Mouse (Mus musculus) common myeloid progenitor, adult 5-6 weeks (primary cell): ENCODE data around the gene Slc43a2. TPM values are rescaled to one million over a fixed set of nuclear protein-coding genes. Genes with fewer than 3 reads are reported as not detected.

Source experiments
- ATAC-seq: replicated peaks from 2 replicates; pipeline ENCODE4 v1.8.0; 2016; ENCODE audit warnings: low read depth, mild to moderate bottlenecking, moderate TSS enrichment, inconsistent platforms; ENCODE audit not compliant: poor library complexity, severe bottlenecking
- total RNA-seq: library from RNA; stranded (forward); fragments of 200-1000, 187-1606 nt; gene quantifications from 2 replicates; pipeline ENCODE4 v1.2.3, GENCODE M21; 2017

The Slc43a2 gene
- 6.1 and 14.4 TPM in 2 replicates for total RNA-seq

GRCm38 (mm10) chr11:75531469-75532242 is at the start of gene Slc43a2:
Gene Slc43a2, plus strand, starts transcription at chr11:75531694.
- ATAC-seq: peak; percentile 66

- ATAC-seq: no peak
These were observed 45.3 kb upstream of the Slc43a2 start for GRCm38 (mm10) chr11:75486192-75486591.

GRCm38 (mm10) chr11:75486601-75487285 is 44.8 kb upstream of the Slc43a2 start, which contains the start of gene Prpf8:
Gene Prpf8, plus strand, starts transcription at chr11:75486816.
- peak; percentile 100 for ATAC-seq

- no peak for ATAC-seq
These were observed 44.0 kb upstream of the Slc43a2 start for GRCm38 (mm10) chr11:75487496-75487895.

GRCm38 (mm10) chr11:75494296-75495049 is 37.0 kb upstream of the Slc43a2 start:
- ATAC-seq: no peak

- no peak for ATAC-seq
These were observed 33.4 kb upstream of the Slc43a2 start for GRCm38 (mm10) chr11:75498126-75498525.

- ATAC-seq: no peak
These were observed 23.3 kb upstream of the Slc43a2 start for GRCm38 (mm10) chr11:75508162-75508561.

- no peak for ATAC-seq
These were observed 22.6 kb upstream of the Slc43a2 start for GRCm38 (mm10) chr11:75508904-75509303.

- peak; percentile 45 for ATAC-seq
These were observed 21.5 kb upstream of the Slc43a2 start, which contains the start of gene Rilp for GRCm38 (mm10) chr11:75509741-75510626. Gene Rilp, plus strand, starts transcription at chr11:75510094.

- peak; percentile 84 for ATAC-seq
These were observed 20.9 kb upstream of the Slc43a2 start for GRCm38 (mm10) chr11:75510627-75510993.

GRCm38 (mm10) chr11:75511213-75511612 is 20.3 kb upstream of the Slc43a2 start:
- ATAC-seq: no peak

- peak; percentile 26; the same call in 1 of the 2 replicates for ATAC-seq
These were observed 19.0 kb upstream of the Slc43a2 start for GRCm38 (mm10) chr11:75512301-75513018.

GRCm38 (mm10) chr11:75513336-75513735 is 18.2 kb upstream of the Slc43a2 start, which contains the start of gene Scarf1:
Gene Scarf1, plus strand, starts transcription at chr11:75513540.
- ATAC-seq: peak; percentile 21; the same call in 1 of the 2 replicates

GRCm38 (mm10) chr11:75515186-75515585 is 16.3 kb upstream of the Slc43a2 start:
- no peak for ATAC-seq

GRCm38 (mm10) chr11:75519834-75520633 is 11.5 kb upstream of the Slc43a2 start:
- ATAC-seq: no peak

- ATAC-seq: no peak
These were observed 9.9 kb upstream of the Slc43a2 start for GRCm38 (mm10) chr11:75521609-75522008.

GRCm38 (mm10) chr11:75522793-75523192 is 8.7 kb upstream of the Slc43a2 start:
- ATAC-seq: no peak

- ATAC-seq: no peak
These were observed 5.9 kb upstream of the Slc43a2 start for GRCm38 (mm10) chr11:75525531-75526125.
